Mouse (Mus musculus): ENCODE data around the gene Zc3h10. TPM values are rescaled to one million over a fixed set of nuclear protein-coding genes. Genes with fewer than 3 reads are reported as not detected.
"Not testable (repeated sequence)": the region's sequence is repeated elsewhere in the genome, so short reads cannot be mapped to it uniquely, and the experiment has no call there.

Gene Zc3h10
- polyA plus RNA-seq, 1 experiment, result 4.7 TPM

DNA sequence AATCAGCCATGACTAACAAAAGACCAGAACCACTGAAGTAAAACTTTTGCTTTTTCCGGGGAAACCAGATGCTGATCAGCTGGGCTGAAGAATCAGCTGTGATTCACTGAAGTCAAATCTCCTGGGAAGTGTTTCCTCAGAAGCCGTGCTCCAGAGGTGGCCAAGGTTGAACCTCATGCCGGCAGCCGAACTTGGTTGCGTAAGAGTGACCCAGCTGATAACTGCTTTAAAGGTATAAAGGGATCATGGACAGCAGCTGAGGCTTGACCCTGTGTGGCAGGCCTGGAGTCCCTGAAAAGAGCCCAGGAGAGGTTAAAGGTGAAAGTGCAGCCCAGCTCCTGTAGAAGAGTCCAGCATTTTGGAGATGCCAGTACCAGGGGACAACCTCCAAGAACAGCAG lies 45.2 kb downstream of the Zc3h10 start:
- H3K27ac ChIP-seq (replicated peaks; ENCODE audit: low read depth, low read length), result peak overlapping the region; percentile 82
- H3K4me3 ChIP-seq (ENCODE audit: insufficient read depth, low read depth, low read length), result peak overlapping the region; percentile 19; the same call in 1 of the 2 replicates
- H3K4me1 ChIP-seq (ENCODE audit: control insufficient read depth, insufficient read depth, insufficient read length, low read length), result peaks cover 9% of the 10 kb centered on the region

DNA sequence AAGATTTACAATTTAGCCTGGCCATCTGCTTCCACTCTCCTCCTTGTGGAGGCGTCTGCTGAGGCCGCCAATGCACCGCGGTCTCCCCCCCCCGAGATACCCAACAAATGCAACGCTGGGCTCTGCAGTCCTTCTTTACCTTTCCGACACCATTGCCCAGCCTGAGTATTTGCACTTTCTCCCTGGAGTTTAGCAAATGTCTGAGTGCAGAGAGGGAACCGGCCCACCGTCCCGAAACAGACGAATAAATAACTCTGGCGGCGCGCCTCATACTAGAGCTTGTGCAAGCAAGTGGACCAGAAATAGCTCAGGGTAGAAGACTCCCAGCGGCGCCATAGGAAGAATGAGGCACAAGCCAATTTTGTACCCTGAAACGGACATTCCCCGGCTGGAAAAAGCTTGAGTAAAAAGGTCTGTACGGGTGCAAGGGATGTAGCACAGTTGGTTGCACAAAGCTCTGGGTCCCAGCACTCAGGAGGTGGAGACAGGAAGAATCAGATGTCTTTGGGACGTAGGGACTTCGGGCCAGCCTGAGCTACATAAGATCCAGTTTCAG lies 48.4 kb downstream of the Zc3h10 start:
- Histone ChIP-seq H3K4me1 (ENCODE audit: control insufficient read depth, insufficient read depth, insufficient read length, low read length) (peaks cover 11% of the 10 kb centered on the region), H3K27ac (replicated peaks; ENCODE audit: low read depth, low read length) (peak overlapping the region; percentile 92), H3K4me3 (ENCODE audit: insufficient read depth, low read depth, low read length) (peak overlapping the region; percentile 65)

DNA sequence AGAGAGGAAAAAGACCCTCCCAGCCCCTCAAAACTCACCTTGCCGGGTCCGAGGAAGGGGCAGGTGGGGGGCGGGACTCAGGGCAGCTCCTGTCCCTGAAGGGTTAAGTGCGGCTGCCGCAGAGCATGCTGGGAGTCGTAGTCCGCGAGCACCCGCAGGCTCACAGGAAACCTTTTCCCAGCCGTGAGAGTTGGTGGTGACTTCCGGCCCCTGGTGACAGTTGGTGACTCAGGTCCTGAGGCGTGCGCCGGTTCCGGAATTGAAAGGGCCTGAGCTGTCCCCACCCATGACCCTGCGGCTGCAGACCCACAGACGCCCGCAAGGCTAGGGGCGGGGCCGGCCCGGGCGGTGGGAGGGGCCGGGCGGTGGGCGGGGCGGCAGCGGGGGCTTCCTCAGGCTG lies 49.0 kb downstream of the Zc3h10 start, which contains the start of gene Myl6b:
Gene Myl6b, minus strand, starts transcription at position 96 of the 400 bp plus-strand sequence.
- Histone ChIP-seq H3K4me1 (ENCODE audit: control insufficient read depth, insufficient read depth, insufficient read length, low read length) (peaks cover 11% of the 10 kb centered on the region), H3K4me3 (ENCODE audit: insufficient read depth, low read depth, low read length) (peak within 1 kb of the TSS; percentile 65), H3K27ac (replicated peaks; ENCODE audit: low read depth, low read length) (peak within 1 kb of the TSS; percentile 92)

DNA sequence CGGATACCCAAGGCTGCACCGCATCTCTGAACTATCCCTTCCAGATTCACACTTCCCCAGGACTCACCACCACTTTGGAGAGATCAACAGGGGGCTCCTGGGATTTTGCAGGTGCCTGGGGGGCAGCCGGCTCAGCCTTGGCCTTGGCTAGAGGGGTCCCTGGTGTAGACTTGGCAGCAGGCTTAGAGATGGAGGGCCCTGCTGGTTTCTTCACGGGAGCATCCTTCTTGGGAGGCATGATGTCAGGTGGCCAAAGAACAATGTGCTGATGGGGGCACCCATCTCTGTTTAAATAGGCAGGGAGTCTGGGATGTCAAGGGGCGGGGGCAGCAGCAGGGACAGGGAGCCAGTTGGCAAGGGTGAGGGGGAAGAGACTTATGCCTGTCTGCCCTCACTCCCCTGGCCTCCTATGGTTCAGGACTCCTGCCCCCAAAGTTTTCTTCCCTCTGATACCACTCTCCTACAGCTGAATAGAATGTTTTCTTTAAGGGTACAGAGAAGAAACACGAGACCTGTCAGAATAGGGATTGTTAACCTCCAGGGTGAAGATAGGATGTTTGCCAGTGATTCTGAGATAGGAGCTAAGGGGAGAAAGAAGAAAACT lies 50.3 kb downstream of the Zc3h10 start:
- H3K27ac ChIP-seq (replicated peaks; ENCODE audit: low read depth, low read length), result no peak overlapping the region
- peaks cover 8% of the 10 kb centered on the region for H3K4me1 ChIP-seq (ENCODE audit: control insufficient read depth, insufficient read depth, insufficient read length, low read length)
- H3K4me3 ChIP-seq (ENCODE audit: insufficient read depth, low read depth, low read length), result no peak overlapping the region

DNA sequence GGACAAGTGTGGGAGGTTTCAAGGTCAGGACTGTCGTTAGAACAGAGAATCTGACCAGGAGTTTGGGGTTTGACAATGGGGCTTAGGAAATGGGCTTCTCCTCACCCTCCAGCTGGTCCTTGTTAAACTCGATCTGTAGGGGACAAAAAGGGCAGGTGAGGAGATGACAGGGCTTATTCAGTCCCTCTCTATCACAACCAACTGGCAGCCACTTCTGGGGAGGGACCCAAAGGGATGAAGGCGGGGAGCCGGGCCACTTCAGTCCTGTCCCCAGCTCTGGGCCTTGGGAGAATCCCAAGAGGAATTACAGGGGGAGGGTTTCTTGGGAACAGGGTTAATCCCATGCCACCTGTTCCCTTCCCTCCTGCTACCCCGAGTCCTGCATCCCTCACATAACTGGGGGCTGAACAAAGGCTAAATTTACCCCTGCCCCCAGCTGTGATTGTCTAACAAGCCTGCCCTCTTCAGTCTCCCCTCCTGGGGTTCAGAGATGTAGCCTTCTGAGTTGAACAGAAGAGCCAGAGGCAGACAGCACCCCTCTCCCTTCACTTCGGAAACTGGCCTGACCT lies 51.0 kb downstream of the Zc3h10 start:
- Histone ChIP-seq H3K4me3 (ENCODE audit: insufficient read depth, low read depth, low read length) (no peak overlapping the region), H3K27ac (replicated peaks; ENCODE audit: low read depth, low read length) (no peak overlapping the region), H3K4me1 (ENCODE audit: control insufficient read depth, insufficient read depth, insufficient read length, low read length) (peaks cover 6% of the 10 kb centered on the region)

DNA sequence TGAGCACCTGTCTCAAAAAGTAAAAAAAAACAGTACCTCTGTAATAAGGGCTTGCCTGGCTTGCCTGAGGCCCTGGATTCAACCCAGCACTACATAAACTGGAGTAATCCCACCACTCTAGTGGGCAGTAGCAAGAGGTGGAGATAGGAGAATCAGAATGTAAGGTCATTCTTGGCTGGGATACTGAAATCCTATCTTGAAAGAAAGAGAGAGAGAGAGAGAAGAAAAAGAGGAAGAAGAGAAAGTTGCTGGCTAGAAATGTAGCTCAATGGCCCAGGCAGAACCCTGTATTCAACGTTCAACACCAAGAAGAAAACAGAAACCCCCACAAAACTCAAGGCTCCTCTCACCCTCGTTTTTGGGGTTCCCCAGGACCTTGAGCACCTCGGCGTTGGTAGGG lies 51.7 kb downstream of the Zc3h10 start:
- H3K4me1 ChIP-seq (ENCODE audit: control insufficient read depth, insufficient read depth, insufficient read length, low read length), result peaks cover 6% of the 10 kb centered on the region
- no peak overlapping the region for H3K27ac ChIP-seq (replicated peaks; ENCODE audit: low read depth, low read length)
- no peak overlapping the region for H3K4me3 ChIP-seq (ENCODE audit: insufficient read depth, low read depth, low read length)

DNA sequence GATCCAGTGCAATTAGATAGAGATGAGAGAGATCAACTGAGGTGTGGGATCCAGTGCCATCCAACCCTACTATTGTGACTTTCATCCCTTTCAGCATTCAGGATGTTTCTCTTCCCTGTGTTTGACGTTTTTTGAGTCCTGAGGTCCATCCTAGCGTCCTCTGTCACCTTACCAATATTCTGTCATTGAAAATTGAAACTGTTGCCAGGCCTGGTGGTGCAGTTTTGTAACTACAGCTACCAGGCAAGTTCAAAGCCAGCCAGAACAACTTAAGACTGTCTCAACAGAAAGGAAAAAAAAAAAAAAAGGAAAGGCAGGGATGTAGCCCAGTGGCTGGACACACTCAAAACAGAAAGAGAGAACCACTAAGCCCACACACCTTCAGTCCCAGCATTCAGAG lies 52.3 kb downstream of the Zc3h10 start:
- Histone ChIP-seq H3K4me1 (ENCODE audit: control insufficient read depth, insufficient read depth, insufficient read length, low read length) (peaks cover 6% of the 10 kb centered on the region), H3K4me3 (ENCODE audit: insufficient read depth, low read depth, low read length) (peak overlapping the region; percentile 86), H3K27ac (replicated peaks; ENCODE audit: low read depth, low read length) (peak overlapping the region; percentile 96)

DNA sequence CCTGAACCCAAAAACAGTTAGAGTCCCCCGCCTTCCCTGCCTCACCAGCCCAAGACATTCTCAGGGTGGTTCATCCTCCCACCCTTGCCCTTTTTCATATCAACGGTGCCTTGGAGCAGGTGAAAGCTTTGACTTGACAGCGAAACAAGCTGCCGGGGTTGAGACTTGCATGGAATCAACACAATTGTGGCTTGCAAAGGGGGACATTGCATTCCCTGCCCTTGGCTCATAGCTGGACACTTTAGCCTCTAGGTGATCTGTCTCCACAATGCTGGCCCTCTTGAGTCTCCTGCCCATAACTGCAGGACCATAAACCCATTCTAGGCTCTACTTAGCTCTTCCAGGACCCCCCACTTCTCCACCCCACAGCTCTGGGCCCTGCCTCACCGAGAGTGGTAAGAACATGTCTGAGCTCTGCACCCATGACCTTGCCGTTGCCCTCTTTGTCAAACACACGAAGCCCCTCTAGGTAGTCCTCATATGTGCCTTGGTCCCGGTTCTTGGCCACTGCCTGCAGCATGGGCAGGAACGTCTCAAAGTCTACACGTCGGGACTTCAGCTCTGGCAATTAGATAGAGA lies 52.8 kb downstream of the Zc3h10 start:
- peaks cover 6% of the 10 kb centered on the region for H3K4me1 ChIP-seq (ENCODE audit: control insufficient read depth, insufficient read depth, insufficient read length, low read length)
- peak overlapping the region; percentile 86 for H3K4me3 ChIP-seq (ENCODE audit: insufficient read depth, low read depth, low read length)
- H3K27ac ChIP-seq (replicated peaks; ENCODE audit: low read depth, low read length), result peak overlapping the region; percentile 96

DNA sequence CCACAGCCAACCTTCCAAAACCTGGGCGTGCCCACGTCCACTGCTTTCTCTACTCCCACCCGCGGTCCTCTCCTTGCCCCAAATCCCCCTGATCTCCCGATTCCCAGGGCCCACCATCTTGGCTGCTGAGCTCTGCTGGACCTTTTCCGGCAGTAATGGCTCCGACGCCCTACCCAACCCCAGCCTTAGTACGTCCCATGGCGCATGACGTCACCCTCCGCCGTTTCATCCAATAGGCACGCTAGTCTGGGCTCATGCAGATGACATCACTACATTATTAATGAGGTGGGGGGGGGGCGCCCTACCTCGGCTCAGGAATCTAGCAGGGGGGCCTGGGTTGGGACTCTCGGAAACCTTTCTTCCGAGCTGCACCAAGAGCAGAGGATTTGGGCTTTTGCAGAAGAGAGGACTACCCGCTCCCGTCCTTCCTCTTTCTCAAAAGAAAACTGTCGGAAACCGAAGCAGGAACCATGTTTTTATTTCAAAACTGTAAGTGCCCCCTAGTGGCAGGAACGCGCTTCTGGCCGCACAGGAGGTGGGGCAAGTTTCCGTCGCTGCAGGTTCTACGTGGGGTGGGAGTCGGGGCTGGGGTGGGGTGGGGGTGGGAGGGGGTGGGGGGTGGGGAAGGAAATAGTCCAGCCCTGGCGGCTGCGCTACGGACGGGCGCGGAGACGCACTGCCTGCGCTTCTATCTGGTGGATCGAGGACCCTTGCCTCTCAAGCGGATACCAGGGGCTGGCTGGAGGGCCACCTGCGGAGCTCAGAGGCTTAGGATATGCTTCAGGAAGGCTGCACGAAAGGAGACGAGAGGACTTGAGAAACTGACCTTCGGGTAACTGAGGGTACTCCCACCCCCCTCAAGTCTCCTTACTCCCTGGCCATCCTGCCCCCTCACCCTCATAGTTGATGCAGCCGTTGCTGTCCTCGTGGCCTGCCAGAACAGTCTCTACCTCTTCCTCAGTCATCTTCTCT lies 53.6 kb downstream of the Zc3h10 start, which contains the start of gene Myl6:
Gene Myl6, minus strand, starts transcription at position 451 of the 972 bp plus-strand sequence.
- H3K4me1 ChIP-seq (ENCODE audit: control insufficient read depth, insufficient read depth, insufficient read length, low read length), result peaks cover 6% of the 10 kb centered on the region
- H3K27ac ChIP-seq (replicated peaks; ENCODE audit: low read depth, low read length), result peak within 1 kb of the TSS; percentile 99
- H3K4me3 ChIP-seq (ENCODE audit: insufficient read depth, low read depth, low read length), result peak within 1 kb of the TSS; percentile 88

DNA sequence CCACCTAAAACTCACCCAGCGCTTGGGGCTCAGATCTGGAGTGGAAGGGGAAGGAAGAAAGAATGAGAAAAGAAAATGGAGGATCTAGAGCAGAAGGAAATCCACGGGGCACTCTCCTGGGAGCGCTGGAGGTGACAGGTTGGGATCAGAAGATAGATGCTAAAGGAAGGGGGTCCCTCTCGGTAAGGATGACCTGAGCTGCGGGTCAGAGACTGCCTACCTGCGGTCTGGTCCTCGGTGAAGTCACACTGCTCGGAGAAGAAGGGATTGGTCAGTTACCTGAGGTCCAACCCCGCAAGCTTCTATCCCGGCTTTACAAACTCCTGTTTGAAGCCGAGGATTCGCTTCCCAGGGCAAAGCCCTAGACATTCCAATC lies 54.3 kb downstream of the Zc3h10 start:
- Histone ChIP-seq H3K4me1 (ENCODE audit: control insufficient read depth, insufficient read depth, insufficient read length, low read length) (peaks cover 6% of the 10 kb centered on the region), H3K4me3 (ENCODE audit: insufficient read depth, low read depth, low read length) (peak overlapping the region; percentile 88)

DNA sequence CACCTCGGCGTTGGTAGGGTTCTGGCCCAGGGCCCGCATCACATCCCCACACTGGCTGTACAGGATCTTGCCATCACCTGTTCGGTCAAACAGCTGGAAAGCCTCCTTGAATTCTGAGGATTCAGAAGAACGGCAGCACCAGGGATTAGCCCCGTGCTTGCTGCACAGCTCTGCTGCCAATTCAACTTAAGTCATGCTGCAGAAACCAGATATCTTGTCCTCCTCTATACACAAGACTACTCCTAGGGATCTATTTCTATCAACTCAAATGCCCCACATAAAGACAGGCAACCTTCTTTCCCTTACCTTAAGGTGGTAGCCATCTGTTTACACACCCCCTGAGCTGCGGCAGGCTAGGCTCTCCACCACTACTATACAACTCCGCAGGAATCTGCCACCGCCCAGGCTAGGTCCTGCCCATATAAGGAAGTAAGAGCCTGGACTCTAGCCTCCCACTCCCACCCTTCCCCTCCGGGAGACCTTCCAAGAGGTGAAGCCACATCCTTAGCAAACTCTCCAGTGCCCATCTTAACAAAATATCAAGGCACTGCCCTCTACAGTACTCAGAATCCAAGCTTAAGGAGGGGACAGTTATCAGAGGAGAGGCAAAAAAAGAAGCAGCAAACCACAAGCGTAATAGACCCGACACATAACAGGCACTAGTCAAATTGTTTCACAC lies 54.8 kb downstream of the Zc3h10 start:
- peak overlapping the region; percentile 99 for H3K27ac ChIP-seq (replicated peaks; ENCODE audit: low read depth, low read length)
- peaks cover 6% of the 10 kb centered on the region for H3K4me1 ChIP-seq (ENCODE audit: control insufficient read depth, insufficient read depth, insufficient read length, low read length)
- peak overlapping the region; percentile 88 for H3K4me3 ChIP-seq (ENCODE audit: insufficient read depth, low read depth, low read length)

More for the DNA sequence above, 54.3 kb downstream of the Zc3h10 start:
- peak overlapping the region; percentile 99 for H3K27ac ChIP-seq (replicated peaks; ENCODE audit: low read depth, low read length)

DNA sequence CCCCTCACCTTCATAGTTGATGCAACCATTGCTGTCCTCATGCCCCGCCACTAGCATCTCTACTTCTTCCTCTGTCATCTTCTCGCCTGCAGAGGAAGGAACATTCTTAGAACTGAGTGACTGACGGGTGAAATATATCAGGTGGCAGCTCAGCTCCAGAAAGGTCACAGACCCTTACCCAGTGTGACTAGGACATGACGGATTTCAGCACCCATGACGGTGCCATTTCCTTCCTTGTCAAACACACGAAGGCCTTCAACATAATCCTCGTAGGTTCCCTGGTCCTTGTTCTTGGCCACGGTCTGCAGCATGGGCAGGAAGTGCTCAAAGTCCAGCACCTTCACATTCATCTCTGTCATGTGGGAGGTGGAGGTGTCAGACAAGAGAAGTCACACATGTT lies 55.5 kb downstream of the Zc3h10 start:
- not testable (repeated sequence) for H3K4me1 ChIP-seq (ENCODE audit: control insufficient read depth, insufficient read depth, insufficient read length, low read length)
- peak overlapping the region; percentile 99 for H3K27ac ChIP-seq (replicated peaks; ENCODE audit: low read depth, low read length)
- peak overlapping the region; percentile 88 for H3K4me3 ChIP-seq (ENCODE audit: insufficient read depth, low read depth, low read length)
